Mouse (Mus musculus) liver, embryonic 16.5 days (tissue): ENCODE measurements around the gene Sipa1l2. TPM values are rescaled to one million over a fixed set of nuclear protein-coding genes. Genes with fewer than 3 reads are reported as not detected.

ENCODE experiments used
- ATAC-seq: fragments of 200-750 bp; cut with Nextera tagmentation; 2 replicates; pipeline ENCODE4 v1.8.0; 2017; ENCODE audit warnings: low read depth, mild to moderate bottlenecking, moderate number of reproducible peaks, moderate library complexity
- H3K27ac ChIP-seq: fragments of 300-500 bp; sonication (generic); 2 replicates; pipeline ENCODE4 v1.5.1; 2014; ENCODE audit warnings: mild to moderate bottlenecking, low read length
- H3K27me3 ChIP-seq: fragments of 300-500 bp; sonication (generic); 2 replicates; pipeline ENCODE4 v1.6.1; 2014; ENCODE audit warnings: low read depth, low read length, mixed read lengths; ENCODE audit not compliant: control insufficient read depth, insufficient read depth
- H3K36me3 ChIP-seq: fragments of 300-500 bp; sonication (generic); 2 replicates; pipeline ENCODE4 v1.6.1; 2014; ENCODE audit warnings: mild to moderate bottlenecking; ENCODE audit not compliant: control insufficient read depth, insufficient read depth
- H3K4me1 ChIP-seq: fragments of 300-500 bp; sonication (generic); 2 replicates; pipeline ENCODE4 v1.6.1; 2014; ENCODE audit warnings: low read depth, low read length, mixed read lengths; ENCODE audit not compliant: control insufficient read depth
- H3K4me2 ChIP-seq: fragments of 300-500 bp; sonication (generic); 2 replicates; pipeline ENCODE4 v1.6.1; 2014; ENCODE audit warnings: low read depth, low read length, mixed read lengths
- H3K4me3 ChIP-seq: fragments of 300-500 bp; sonication (generic); 2 replicates; pipeline ENCODE4 v1.5.1; 2014; ENCODE audit warnings: low read depth, mild to moderate bottlenecking, low read length
- H3K9ac ChIP-seq: fragments of 300-500 bp; sonication (generic); 2 replicates; pipeline ENCODE4 v1.6.1; 2014; ENCODE audit warnings: low read depth, low read length
- H3K9me3 ChIP-seq: fragments of 300-500 bp; sonication (generic); replicated peaks from 2 replicates; pipeline ENCODE4 v1.6.1; 2016; ENCODE audit warnings: low read length; ENCODE audit not compliant: control insufficient read depth
- WGBS: fragments of 180-500 bp; shearing (Covaris S2); extraction: QIAGEN DNeasy Blood & Tissue Kit; methylation state at CpG from one replicate; pipeline ENCODE4 v1.1.7; 2014; ENCODE audit not compliant: insufficient replicate concordance; 5-methylcytosine and 5-hydroxymethylcytosine counted together
- polyA plus RNA-seq: library from polyadenylated mRNA; unstranded; fragments of >200 nt; fragmentation: Nextera tagmentation; extraction: Ambion mirVana; gene quantifications from 2 replicates; pipeline ENCODE4 v1.2.1, GENCODE M21; 2015

Sipa1l2 gene
- polyA plus RNA-seq, 1 experiment from 2014 or later: 1.1 TPM

DNA sequence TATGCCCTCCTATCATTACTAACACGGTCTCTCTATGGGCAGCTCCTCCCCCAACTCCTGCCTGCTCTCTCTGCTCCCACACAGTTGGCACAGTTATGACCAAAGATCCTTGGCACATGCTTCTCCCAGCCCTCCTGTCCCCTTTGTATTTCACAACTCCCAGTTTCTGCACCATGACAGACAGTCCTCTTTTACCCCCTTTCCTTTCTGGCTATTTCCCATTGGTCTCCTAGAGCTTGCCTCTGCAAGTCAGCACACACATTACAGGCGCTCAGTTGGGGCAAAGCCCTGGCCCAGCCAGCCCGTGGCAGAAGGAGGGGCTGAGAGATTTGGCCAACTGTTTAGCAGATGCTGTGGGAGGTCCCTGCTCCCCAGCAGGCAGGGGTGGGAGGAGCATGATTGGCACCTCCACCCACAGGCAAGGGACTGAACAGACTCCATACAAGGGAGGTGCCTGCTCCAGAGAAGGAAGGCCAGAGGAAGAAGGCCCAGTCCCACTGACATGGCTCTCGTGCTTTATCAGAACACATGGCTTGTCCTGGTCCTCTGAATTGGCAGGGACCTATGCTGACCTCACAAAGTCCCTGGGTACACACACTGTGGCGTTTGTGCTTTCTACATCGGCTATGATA is 184.0 kb downstream of the Sipa1l2 start:
- WGBS: 25% methylated on average over 6 of the region's 6 CpGs
- Histone ChIP-seq H3K9ac (no peak overlapping the region), H3K27ac (no peak overlapping the region)

DNA sequence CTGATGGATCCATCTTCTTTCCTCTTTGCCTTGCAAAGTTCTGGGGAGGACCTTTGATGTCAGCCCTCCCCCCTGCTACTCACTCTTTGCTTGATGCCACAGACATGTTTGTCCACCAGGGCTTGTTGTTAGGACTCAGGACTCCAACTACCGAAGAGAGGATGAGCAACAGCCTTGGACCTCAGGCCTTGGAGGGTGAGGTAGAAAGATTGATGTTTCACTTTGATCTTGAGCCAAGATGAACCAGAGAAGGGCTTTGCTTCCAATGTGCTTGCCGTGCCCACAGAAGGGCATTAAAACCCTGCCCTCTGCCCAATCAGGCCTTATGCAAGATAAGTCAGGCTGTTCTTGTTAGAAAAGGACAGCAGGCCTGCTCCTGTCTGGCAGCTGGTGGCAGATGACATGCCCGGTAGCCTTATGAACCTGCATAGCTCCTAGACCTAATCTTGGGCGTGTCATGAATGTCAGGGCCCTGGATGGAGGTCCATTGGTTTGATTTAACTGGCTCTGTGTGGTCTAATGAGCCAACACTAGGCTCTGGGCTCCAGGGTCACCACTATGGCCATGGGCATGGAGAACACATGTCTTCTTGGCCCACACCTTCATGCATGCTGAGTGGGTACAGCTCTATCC is 184.9 kb downstream of the Sipa1l2 start:
- Histone ChIP-seq H3K36me3 (no peaks in the 10 kb centered on the region), H3K9me3 (no peaks in the 10 kb centered on the region), H3K9ac (no peak overlapping the region), H3K27me3 (no peaks in the 10 kb centered on the region), H3K4me2 (no peak overlapping the region), H3K27ac (no peak overlapping the region), H3K4me1 (peaks cover 3% of the 10 kb centered on the region; the same call in 1 of the 2 replicates), H3K4me3 (no peak overlapping the region)
- WGBS: 72% methylated on average over 4 of the region's 4 CpGs
- no peak for ATAC-seq

More for the DNA sequence above, 184.0 kb downstream of the Sipa1l2 start:
- Histone ChIP-seq H3K4me2 (no peak overlapping the region), H3K27me3 (no peaks in the 10 kb centered on the region), H3K4me1 (peaks cover 3% of the 10 kb centered on the region; the same call in 1 of the 2 replicates), H3K4me3 (no peak overlapping the region), H3K36me3 (no peaks in the 10 kb centered on the region), H3K9me3 (no peaks in the 10 kb centered on the region)
- ATAC-seq: peak; percentile 45

DNA sequence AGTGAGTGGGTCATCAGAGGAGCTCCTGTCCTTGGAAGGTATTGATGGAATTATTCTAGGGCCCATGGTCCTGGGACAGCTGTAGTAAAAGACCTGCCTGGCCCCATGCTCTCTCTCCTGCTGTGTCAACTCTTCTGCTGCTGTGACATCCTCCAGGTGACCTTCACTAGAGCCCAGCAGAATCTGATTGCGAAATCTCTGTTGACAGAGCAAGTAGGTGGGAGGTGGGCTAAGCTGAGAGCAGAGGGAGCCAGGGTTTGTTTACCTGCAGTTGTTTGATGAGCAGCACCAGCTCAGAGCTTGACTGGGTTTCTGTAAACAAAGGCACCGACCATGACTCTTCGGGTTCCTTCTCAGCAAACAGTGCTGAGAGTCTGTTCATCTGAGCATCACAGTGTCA is 187.9 kb downstream of the Sipa1l2 start:
- Histone ChIP-seq H3K4me2 (no peak overlapping the region), H3K36me3 (no peaks in the 10 kb centered on the region), H3K27ac (peak overlapping the region; percentile 47; the same call in 1 of the 2 replicates), H3K9ac (no peak overlapping the region), H3K4me1 (peaks cover 3% of the 10 kb centered on the region; the same call in 1 of the 2 replicates), H3K27me3 (no peaks in the 10 kb centered on the region), H3K9me3 (no peaks in the 10 kb centered on the region), H3K4me3 (no peak overlapping the region)
- ATAC-seq: peak; percentile 83
- 40% methylated on average over 3 of the region's 3 CpGs for WGBS

DNA sequence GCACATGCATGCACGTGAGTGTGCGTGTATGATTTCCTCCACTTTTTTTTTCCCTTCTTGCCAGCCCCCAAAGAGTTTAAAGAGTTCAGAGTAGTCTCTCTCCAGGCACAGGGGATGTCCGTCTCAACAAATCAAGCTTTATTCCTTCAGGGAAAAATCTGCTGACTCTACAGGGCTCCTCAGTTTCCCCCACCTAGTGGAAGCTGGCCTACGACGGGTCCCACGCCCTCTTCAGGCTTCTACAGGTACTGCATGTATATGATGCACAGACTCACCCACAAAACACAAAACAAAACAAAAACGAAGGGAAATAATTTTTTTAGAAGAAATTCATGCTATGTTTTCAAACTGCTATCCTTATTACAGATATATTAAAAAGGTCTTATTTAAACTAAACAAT is 189.7 kb downstream of the Sipa1l2 start:
- WGBS: 43% methylated on average over 7 of the region's 7 CpGs
- H3K4me3 ChIP-seq: no peak overlapping the region
- H3K36me3 ChIP-seq: no peaks in the 10 kb centered on the region
- no peak overlapping the region for H3K4me2 ChIP-seq
- H3K27me3 ChIP-seq: no peaks in the 10 kb centered on the region
- no peak overlapping the region for H3K9ac ChIP-seq
- H3K9me3 ChIP-seq: no peaks in the 10 kb centered on the region
- ATAC-seq: no peak
- no peak overlapping the region for H3K27ac ChIP-seq
- no peaks in the 10 kb centered on the region for H3K4me1 ChIP-seq

DNA sequence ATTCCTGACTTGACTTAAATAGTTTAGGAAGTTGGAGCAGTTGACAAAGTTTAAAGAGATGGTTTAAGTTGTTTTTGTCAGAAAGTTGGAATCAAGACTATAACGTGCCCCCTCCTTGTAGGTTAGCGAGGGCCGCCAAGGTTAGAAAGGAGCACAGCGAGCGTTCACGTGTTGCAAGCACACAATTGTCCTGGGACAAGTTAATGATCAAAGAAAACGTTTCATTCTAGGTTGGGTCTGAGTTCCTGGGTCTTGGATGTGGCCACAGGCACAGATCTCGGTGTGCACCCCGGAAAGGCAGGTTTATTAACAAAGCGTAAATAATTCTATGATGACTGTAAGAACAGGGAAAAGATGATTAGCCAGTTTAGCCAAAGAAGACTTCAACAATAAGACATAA is 190.5 kb downstream of the Sipa1l2 start:
- H3K4me3 ChIP-seq: no peak overlapping the region
- no peaks in the 10 kb centered on the region for H3K36me3 ChIP-seq
- H3K9me3 ChIP-seq: no peaks in the 10 kb centered on the region
- H3K27ac ChIP-seq: no peak overlapping the region
- WGBS: 67% methylated on average over 10 of the region's 10 CpGs
- H3K27me3 ChIP-seq: no peaks in the 10 kb centered on the region
- H3K4me1 ChIP-seq: no peaks in the 10 kb centered on the region
- no peak for ATAC-seq
- H3K9ac ChIP-seq: no peak overlapping the region
- H3K4me2 ChIP-seq: no peak overlapping the region

DNA sequence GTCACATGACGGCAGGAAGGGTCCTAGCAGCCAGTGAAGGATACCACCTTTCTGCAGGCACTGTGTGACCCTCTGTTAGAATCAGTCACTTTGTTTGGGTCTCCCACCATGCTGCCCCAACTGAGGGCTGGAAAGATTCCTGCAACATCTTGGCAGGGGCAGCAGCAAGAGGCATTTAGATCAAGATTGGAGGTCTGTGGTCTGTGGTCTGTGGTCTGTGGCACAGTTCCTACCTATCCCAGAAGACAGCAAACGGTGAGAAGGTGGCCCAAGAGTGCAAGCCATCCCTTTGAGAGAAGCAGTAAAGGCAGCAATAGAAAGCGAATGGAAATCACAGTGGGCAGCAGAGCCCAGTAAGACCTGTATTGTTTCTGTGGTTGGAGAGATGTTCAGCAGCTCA is 191.9 kb downstream of the Sipa1l2 start:
- Histone ChIP-seq H3K9me3 (no peaks in the 10 kb centered on the region), H3K27me3 (no peaks in the 10 kb centered on the region), H3K36me3 (no peaks in the 10 kb centered on the region), H3K4me1 (no peaks in the 10 kb centered on the region), H3K27ac (no peak overlapping the region), H3K4me3 (no peak overlapping the region), H3K9ac (no peak overlapping the region), H3K4me2 (no peak overlapping the region)
- ATAC-seq: no peak
- 37% methylated on average over 3 of the region's 3 CpGs for WGBS

DNA sequence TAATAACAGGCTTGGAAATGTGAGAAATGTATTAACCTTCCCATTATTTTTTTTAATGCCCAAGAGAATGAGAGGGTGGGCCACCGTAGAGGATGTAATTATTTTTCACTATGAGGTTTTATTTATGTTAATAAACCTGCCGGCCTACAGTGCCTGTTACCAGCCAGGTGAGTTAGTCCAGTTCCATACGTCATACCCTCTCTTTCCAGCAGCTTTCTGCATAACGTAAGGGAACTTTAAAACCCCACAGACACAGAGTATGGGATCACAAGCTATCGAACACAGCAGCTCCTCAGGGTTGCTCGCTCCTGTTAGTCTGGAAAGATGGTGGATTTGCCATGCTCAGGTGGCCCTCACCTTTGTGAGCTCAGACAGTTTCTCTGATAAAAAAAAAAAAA is 193.2 kb downstream of the Sipa1l2 start:
- Histone ChIP-seq H3K9ac (no peak overlapping the region), H3K36me3 (no peaks in the 10 kb centered on the region), H3K27me3 (no peaks in the 10 kb centered on the region), H3K4me3 (no peak overlapping the region), H3K27ac (no peak overlapping the region), H3K4me2 (no peak overlapping the region), H3K9me3 (no peaks in the 10 kb centered on the region), H3K4me1 (no peaks in the 10 kb centered on the region)
- 67% methylated on average over 6 of the region's 6 CpGs for WGBS
- no peak for ATAC-seq

DNA sequence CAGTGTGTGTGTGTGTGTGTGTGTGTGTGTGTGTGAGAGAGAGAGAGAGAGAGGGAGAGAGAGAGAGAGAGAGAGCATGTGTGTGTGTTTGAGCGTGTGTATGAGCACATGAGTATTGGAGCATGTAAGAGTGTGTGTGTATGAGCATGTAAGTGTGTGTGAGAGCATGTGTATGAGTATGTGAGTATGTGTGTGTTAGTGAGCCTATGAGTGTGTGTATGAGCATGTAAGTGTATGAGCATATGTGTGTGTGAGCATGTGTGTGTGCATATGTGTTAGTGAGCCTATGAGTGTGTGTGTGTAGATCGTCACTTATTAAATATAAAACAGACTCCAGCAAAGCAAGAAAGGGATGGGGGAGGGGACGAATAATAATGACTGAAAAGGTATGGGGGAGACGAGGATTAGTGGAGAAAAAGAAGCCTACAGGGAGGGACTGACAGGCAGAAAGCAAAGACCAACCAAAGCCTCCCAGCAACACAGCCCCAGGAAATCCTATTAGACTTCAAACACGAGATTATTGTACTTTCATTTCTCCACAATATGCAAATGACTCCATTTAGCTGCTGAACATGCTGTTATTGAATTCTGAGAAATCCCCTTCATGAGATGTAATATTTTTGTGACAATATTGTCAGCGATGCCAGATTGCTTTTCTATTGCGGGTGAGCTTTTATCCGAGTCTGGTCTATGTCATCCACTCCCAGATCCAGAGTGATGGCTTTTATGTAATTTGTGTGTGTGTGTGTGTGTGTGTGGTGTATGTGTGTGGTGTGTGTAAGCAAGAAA is 193.8 kb downstream of the Sipa1l2 start:
- Histone ChIP-seq H3K4me1 (no peaks in the 10 kb centered on the region), H3K27ac (no peak overlapping the region), H3K4me3 (no peak overlapping the region), H3K9ac (no peak overlapping the region), H3K27me3 (no peaks in the 10 kb centered on the region), H3K36me3 (no peaks in the 10 kb centered on the region), H3K9me3 (no peaks in the 10 kb centered on the region), H3K4me2 (no peak overlapping the region)
- 53% methylated on average over 8 of the region's 8 CpGs for WGBS
- ATAC-seq: no peak

DNA sequence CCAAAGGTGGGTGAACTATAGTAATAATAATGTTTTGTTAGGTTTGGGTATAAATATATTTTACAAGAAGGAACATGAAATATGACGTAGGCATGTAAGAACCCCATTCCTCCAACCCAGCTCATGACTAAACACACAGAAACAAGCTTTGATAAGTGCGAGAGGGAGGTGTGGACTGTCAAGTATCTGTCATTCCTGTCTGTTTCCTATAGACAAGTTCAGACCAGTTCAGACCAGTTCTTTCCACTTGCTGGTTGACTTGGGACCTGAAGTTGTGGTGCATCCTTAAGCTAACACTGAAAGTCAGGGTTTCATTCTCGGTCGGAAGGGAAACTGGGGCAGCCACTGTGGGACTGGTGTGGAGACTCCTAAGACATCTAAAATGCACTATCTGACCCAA is 197.0 kb downstream of the Sipa1l2 start:
- Histone ChIP-seq H3K36me3 (no peaks in the 10 kb centered on the region), H3K4me2 (no peak overlapping the region), H3K4me3 (no peak overlapping the region), H3K27ac (no peak overlapping the region), H3K9me3 (no peaks in the 10 kb centered on the region), H3K27me3 (no peaks in the 10 kb centered on the region), H3K9ac (no peak overlapping the region), H3K4me1 (no peaks in the 10 kb centered on the region)
- WGBS: 71% methylated on average over 4 of the region's 4 CpGs
- ATAC-seq: no peak
